Mouse (Mus musculus) heart, adult 18-20 months (tissue): ENCODE results near the gene Inhbc. TPM values are rescaled to one million over a fixed set of nuclear protein-coding genes. Genes with fewer than 3 reads are reported as not detected.

ENCODE experiments used
- total RNA-seq, 2 experiments: library from RNA; stranded (reverse); gene quantifications; 2 replicates each; pipeline ENCODE4 v1.2.3; 2021

Gene Inhbc
- total RNA-seq, 2 experiments from 2014 or later = not detected

Other genes with a start within 250 kb of the Inhbc start
- gene Os9, start 249.3 kb downstream of the Inhbc start, total RNA-seq = 10 to 100 TPM; 23.2 to 28.8 TPM
- 1 to 10 TPM; 1.8 to 7.9 TPM for gene B4galnt1, start 205.2 kb downstream of the Inhbc start, total RNA-seq
- 1 to 10 TPM; 8.0 to 9.2 TPM for gene Slc26a10, start 189.8 kb downstream of the Inhbc start, total RNA-seq
- gene Arhgef25, start 180.3 kb downstream of the Inhbc start, total RNA-seq = 10 to 100 TPM in 1 of 2 experiments, 1 to 10 TPM in 1; 8.9 to 10.1 TPM
- 10 to 100 TPM; 18.1 to 21.2 TPM for gene Dtx3, start 174.7 kb downstream of the Inhbc start, total RNA-seq
- 10 to 100 TPM; 30.3 to 30.8 TPM for gene Pip4k2c, start 158.8 kb downstream of the Inhbc start, total RNA-seq
- gene Kif5a, start 107.1 kb downstream of the Inhbc start, total RNA-seq = under 1 TPM; 0.41 to 0.89 TPM
- gene Dctn2, start 104.1 kb downstream of the Inhbc start, total RNA-seq = 100 to 1,000 TPM; 139 to 146 TPM
- gene Mbd6, start 81.4 kb downstream of the Inhbc start, total RNA-seq = 10 to 100 TPM; 16.7 to 20.2 TPM
- 10 to 100 TPM; 43.7 to 44.8 TPM for gene Mars, start 58.6 kb downstream of the Inhbc start, total RNA-seq
- gene Arhgap9, start 48.5 kb downstream of the Inhbc start, total RNA-seq = 1 to 10 TPM; 4.0 to 5.4 TPM
- gene Gli1, start 28.5 kb downstream of the Inhbc start, total RNA-seq = under 1 TPM; 0.82 to 0.87 TPM
- not detected for gene Inhbe, start 16.0 kb downstream of the Inhbc start, total RNA-seq
- 100 to 1,000 TPM; 146 to 169 TPM for gene R3hdm2, start 9.9 kb upstream of the Inhbc start, total RNA-seq
- under 1 TPM; 0.37 to 0.54 TPM for gene Stac3, start 131.3 kb upstream of the Inhbc start, total RNA-seq
- gene Ndufa4l2, start 144.5 kb upstream of the Inhbc start, total RNA-seq = 10 to 100 TPM; 23.9 to 27.0 TPM
- gene Shmt2, start 152.0 kb upstream of the Inhbc start, total RNA-seq = 10 to 100 TPM; 39.3 to 44.7 TPM
- under 1 TPM; 0.35 to 0.39 TPM for gene Nxph4, start 164.1 kb upstream of the Inhbc start, total RNA-seq